Mouse (Mus musculus) ovary, adult 2 months (tissue): Measurements from ENCODE around the gene Scai. TPM values are rescaled to one million over a fixed set of nuclear protein-coding genes. Genes with fewer than 3 reads are reported as not detected.

Source experiments
- polyA plus RNA-seq: library from polyadenylated mRNA; depleted of rRNA; stranded (reverse); fragments of >200 nt; gene quantifications from 2 replicates; pipeline ENCODE4 v1.2.3, GENCODE M21; 2012; rRNA removed

Scai gene
- polyA plus RNA-seq, result 0.44 and 1.2 TPM in 2 replicates

DNA sequence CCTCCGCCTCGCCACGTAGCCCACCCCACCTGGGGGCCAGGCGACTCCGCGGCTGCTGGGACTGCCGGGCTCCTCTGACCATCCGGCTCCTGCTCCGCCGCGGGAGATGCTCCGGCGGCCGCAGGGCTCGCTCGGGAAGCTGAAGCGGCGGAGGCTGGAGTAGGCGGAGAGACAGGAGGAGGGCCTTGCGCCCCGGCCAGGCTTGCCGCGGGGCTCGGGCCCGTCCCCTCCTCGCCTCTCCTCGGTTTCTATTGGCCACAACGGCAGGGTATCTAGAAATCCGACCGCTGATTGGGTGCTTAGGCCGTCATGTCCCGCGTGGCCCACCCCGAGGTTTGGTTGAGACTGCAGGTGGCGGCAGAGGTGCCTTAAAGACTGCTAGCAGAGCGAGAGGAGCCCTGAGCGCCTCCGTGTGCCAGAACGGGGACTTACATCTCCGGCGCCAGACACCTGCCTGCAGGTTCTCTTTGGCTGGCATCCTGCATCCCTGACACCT is at the start of gene Scai:
Gene Scai (minus strand): TSS at position 174 of the 496 bp plus-strand sequence.

DNA sequence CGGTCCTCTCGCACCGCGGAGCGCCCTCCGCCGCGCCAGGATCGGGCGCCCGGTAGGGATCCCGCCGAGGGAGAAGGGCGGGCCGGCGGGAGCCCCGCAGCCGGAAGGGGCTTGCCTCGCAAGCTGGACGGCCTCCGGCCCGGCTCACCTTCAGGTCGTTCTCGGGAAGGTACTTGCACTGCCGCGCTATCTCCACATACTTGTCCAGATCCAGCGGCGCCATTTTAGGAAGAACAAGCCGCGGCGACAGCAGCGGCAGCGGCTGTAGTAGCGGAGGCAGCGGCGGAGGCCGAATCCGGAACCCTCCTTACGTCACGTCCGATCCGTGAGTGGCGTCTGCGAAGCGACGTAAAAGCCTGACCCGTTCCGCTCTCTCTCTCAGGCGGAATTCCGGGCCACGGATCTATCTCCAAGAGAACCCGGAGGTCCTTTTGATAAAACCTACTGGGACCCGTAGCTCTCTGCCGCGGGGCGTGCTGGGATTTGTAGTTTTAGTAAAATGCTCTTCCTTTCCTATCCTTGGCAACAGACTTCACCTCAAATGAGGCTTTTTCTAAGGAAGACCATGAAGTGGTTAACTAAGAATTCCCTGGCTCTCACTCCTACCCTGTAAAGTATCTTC is 35.6 kb upstream of the Scai start, which contains the start of gene Ppp6c:
Gene Ppp6c (minus strand): TSS at position 433 of the 622 bp plus-strand sequence.

DNA sequence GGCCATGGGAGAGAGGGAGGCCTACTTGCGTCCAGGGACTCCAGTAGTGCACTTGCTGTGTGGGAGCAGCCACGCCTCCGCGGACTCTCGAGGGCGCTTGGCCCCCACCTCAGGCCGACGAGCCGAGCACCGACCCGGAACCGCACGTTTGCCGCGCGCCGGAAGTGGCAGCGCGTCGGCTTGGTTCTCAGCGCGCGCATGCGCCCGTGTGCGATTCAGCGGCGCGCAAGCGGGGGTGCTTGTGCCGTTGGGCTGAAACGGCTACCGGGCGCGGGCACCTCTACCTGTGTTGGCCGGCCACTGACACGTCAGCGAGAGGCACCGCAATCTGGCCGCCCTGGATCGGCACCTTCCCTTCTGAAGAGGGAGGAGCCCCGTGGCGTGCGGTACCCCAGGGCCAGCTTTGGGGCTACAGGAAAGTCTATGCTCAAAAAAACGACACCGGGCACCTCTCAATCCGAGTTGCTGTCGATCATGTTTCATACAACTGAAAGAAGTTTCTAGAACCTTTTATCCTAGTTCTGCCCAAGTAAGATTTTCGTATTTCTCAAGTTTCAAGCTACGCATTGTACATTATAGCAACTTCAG is 125.0 kb downstream of the Scai start, which contains the start of gene Golga1:
Gene Golga1 (minus strand): TSS at position 142 of the 588 bp plus-strand sequence.

Other genes with a start within 250 kb of the Scai start
- 6.0 and 8.8 TPM in 2 replicates for gene Wdr38, start 193.3 kb downstream of the Scai start, polyA plus RNA-seq
- gene Arpc5l, start 185.4 kb downstream of the Scai start, polyA plus RNA-seq, result 40.8 and 47.1 TPM in 2 replicates
- gene Rpl35, start 185.1 kb downstream of the Scai start, polyA plus RNA-seq, result 124 and 181 TPM in 2 replicates
- gene Golga1, start 125.2 kb downstream of the Scai start, polyA plus RNA-seq, result 8.9 and 9.8 TPM in 2 replicates
- 8.8 and 13.0 TPM in 2 replicates for gene Ppp6c, start 35.7 kb upstream of the Scai start, polyA plus RNA-seq